Comparison of ENCODE assay signal across 7 mouse cellular contexts in the genomic region with DNA sequence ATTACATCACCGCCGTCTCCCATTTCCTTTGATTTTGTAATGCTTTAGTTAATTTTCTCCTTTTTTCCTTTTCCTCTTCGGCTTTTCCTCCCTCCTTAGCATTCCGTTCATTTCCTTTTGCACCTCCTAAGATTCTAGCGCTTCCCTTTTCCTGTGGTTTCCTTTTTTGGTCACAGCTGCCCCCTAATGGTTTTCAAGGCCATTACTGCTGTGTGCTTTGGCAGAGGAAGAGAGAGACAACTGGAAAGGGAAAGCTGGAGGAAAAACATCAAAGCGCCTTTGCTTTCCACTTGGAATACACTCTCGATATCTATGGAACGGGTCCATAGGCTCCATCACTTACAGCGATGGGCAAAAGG. TPM values are rescaled to one million over a fixed set of nuclear protein-coding genes. Genes with fewer than 3 reads are reported as not detected.
DNase-seq lines count a peak whose midpoint lies in the region; ATAC-seq and TF ChIP-seq lines count a peak whose summit lies in the region.

No protein-coding gene starts in this region.

- H3K4me2 ChIP-seq in CH12.LX (ENCODE audit: insufficient read depth, low read depth, poor library complexity, severe bottlenecking), result peak overlapping the region; percentile 50
- 0 out of 2 replicates have a peak overlapping the region, but pooled peaks have one; percentile 24 for H3K4me2 ChIP-seq in forebrain, embryonic 13.5 days
- H3K4me2 ChIP-seq in intestine, postnatal 0 days (replicated peaks; ENCODE audit: low read depth), result peak overlapping the region; percentile 10; the same call in 1 of the 2 replicates

- DNase-seq in 3T3-L1 (ENCODE audit: low read depth, low spot score) (peak; percentile 80), CH12.LX (ENCODE audit: extremely low read depth) (no peak)
- DNase-seq in spleen, postnatal 36 days (ENCODE audit: low spot score in 2 of 2), result no peak
- no peak for DNase-seq in ovary, postnatal 14 days (ENCODE audit: low spot score)

- no peaks in the 10 kb centered on the region for H3K79me2 ChIP-seq in CH12.LX (replicated peaks; ENCODE audit: control insufficient read depth, extremely low read depth, insufficient read depth, poor library complexity, severe bottlenecking)

- ATAC-seq in forebrain, embryonic 13.5 days, result peak; percentile 76
- ATAC-seq in intestine, postnatal 0 days, result no peak
- peak; percentile 81 for ATAC-seq in megakaryocyte, adult 5-6 weeks (ENCODE audit: poor library complexity, severe bottlenecking)

- no peak for TF ChIP-seq POLR2A in CH12.LX (IDR thresholded peaks at IDR 0.05; ENCODE audit: low read depth, low read length)

- TF ChIP-seq CTCF in CH12.LX (conservative IDR thresholded peaks at IDR 0.05 in 1 of 2, IDR thresholded peaks at IDR 0.05 in 1 of 2; ENCODE audit: low read depth in 2 of 2, low read length in 2 of 2), result peak; percentile 19 to 69; a peak in 2 of 4 replicates
- peak; percentile 88 for TF ChIP-seq CTCF in intestine, postnatal 0 days (IDR thresholded peaks at IDR 0.05; ENCODE audit: low read depth)

- no peak for TF ChIP-seq EP300 in CH12.LX (IDR thresholded peaks at IDR 0.05; ENCODE audit: low read length)

- in situ Hi-C loops in CH12.LX (cut with MboI; ENCODE audit: low pct_ligation_motif_present, low pct_unique_long_range_greater_than_20kb, low sequenced_read_pairs), result no loop called here

- no peak overlapping the region for H3K9ac ChIP-seq in CH12.LX (ENCODE audit: insufficient read depth, low read depth)
- no peak overlapping the region for H3K9ac ChIP-seq in forebrain, embryonic 13.5 days
- no peak overlapping the region for H3K9ac ChIP-seq in intestine, postnatal 0 days (ENCODE audit: low read depth, low read length)

- no peaks in the 10 kb centered on the region for H3K36me3 ChIP-seq in CH12.LX (replicated peaks in 1 of 2; ENCODE audit: control insufficient read depth in 1 of 2, insufficient read depth in 1 of 2, low read length in 1 of 2)
- no peaks in the 10 kb centered on the region for H3K36me3 ChIP-seq in forebrain, embryonic 13.5 days (ENCODE audit: poor library complexity, severe bottlenecking)
- no peaks in the 10 kb centered on the region for H3K36me3 ChIP-seq in intestine, postnatal 0 days (ENCODE audit: control insufficient read depth, insufficient read depth)

- no peak overlapping the region for H3K27ac ChIP-seq in CH12.LX (ENCODE audit: insufficient read depth, low read depth)
- H3K27ac ChIP-seq in forebrain, embryonic 13.5 days, result no peak overlapping the region
- H3K27ac ChIP-seq in intestine, postnatal 0 days (ENCODE audit: low read depth, low read length), result no peak overlapping the region

- H3K9me3 ChIP-seq in CH12.LX (replicated peaks; ENCODE audit: low read length), result no peaks in the 10 kb centered on the region
- no peaks in the 10 kb centered on the region for H3K9me3 ChIP-seq in forebrain, embryonic 13.5 days (replicated peaks)
- no peaks in the 10 kb centered on the region for H3K9me3 ChIP-seq in intestine, postnatal 0 days (ENCODE audit: control insufficient read depth)

- H3K4me1 ChIP-seq in CH12.LX (ENCODE audit: control insufficient read depth in 1 of 2, insufficient read depth in 2 of 2), result peaks cover 5 to 17% of the 10 kb centered on the region in 2 experiments
- peaks cover 13% of the 10 kb centered on the region for H3K4me1 ChIP-seq in forebrain, embryonic 13.5 days
- peaks cover 5% of the 10 kb centered on the region; the same call in 1 of the 2 replicates for H3K4me1 ChIP-seq in intestine, postnatal 0 days (replicated peaks; ENCODE audit: control insufficient read depth, insufficient read depth, low read length)

- dilution Hi-C loops in CH12.LX (cut with MboI; ENCODE audit: extremely low pct_ligation_motif_present, extremely low pct_unique_long_range_greater_than_20kb, low sequenced_read_pairs), result no loop called here

- peak overlapping the region in 1 of 3 experiments; percentile 29 for H3K4me3 ChIP-seq in CH12.LX (replicated peaks in 1 of 3; ENCODE audit: low read depth in 2 of 3, low read length in 2 of 3, poor library complexity in 1 of 3)
- H3K4me3 ChIP-seq in forebrain, embryonic 13.5 days, result no peak overlapping the region
- H3K4me3 ChIP-seq in intestine, postnatal 0 days (ENCODE audit: low read depth, low read length), result no peak overlapping the region

- no peaks in the 10 kb centered on the region for H3K27me3 ChIP-seq in CH12.LX (replicated peaks)
- peaks cover 26% of the 10 kb centered on the region for H3K27me3 ChIP-seq in forebrain, embryonic 13.5 days
- no peaks in the 10 kb centered on the region; the same call in 1 of the 2 replicates for H3K27me3 ChIP-seq in intestine, postnatal 0 days (replicated peaks; ENCODE audit: control insufficient read depth, insufficient read depth, low read length)

- 22% methylated on average over 9 of the region's 9 CpGs for WGBS in forebrain, embryonic 13.5 days
- 15% methylated on average over 9 of the region's 9 CpGs for WGBS in intestine, postnatal 0 days

- peak; percentile 73 for TF ChIP-seq RAD21 in CH12.LX (IDR thresholded peaks at IDR 0.05; ENCODE audit: low read depth, low read length)

TF ChIP-seq in CH12.LX, 34 proteins besides CTCF, POLR2A, EP300 and RAD21:
- TF ChIP-seq MEF2A (IDR thresholded peaks at IDR 0.05; ENCODE audit: borderline replicate concordance, low read depth, low read length), result no peak
- TF ChIP-seq MAZ (IDR thresholded peaks at IDR 0.05; ENCODE audit: low read depth, low read length), result no peak
- TF ChIP-seq ZNF384 (IDR thresholded peaks at IDR 0.05; ENCODE audit: low read depth, low read length), result no peak
- peak; percentile 63 for TF ChIP-seq SMC3 (IDR thresholded peaks at IDR 0.05; ENCODE audit: low read depth, low read length)

RNA-seq across cellular contexts. Expression of a gene that starts 6.1 kb away (rescaled TPM):
- total RNA-seq in CH12.LX (2012; rRNA removed) (15.6 and 17.3 TPM in 2 replicates), CH12.LX (2014; rRNA removed) (15.7 and 16.4 TPM in 2 replicates)
- polyA plus RNA-seq in CH12.LX (2012; ENCODE audit: insufficient read length, low read depth), result 22.9 and 24.4 TPM in 2 replicates
- 19.5 and 28.3 TPM in 2 replicates for polyA plus RNA-seq in forebrain, embryonic 13.5 days (2015; fragmentation: Nextera tagmentation; extraction: Ambion mirVana)
- polyA plus RNA-seq in intestine, postnatal 0 days (2015; fragmentation: Nextera tagmentation; extraction: Ambion mirVana), result 11.7 and 12.7 TPM in 2 replicates
- total RNA-seq in megakaryocyte, adult 5-6 weeks (2015), result 3.5 and 3.9 TPM in 2 replicates
- total RNA-seq in megakaryocyte, adult 5-6 weeks (2017), result 5.9 and 6.5 TPM in 2 replicates
